In the genomic region with DNA sequence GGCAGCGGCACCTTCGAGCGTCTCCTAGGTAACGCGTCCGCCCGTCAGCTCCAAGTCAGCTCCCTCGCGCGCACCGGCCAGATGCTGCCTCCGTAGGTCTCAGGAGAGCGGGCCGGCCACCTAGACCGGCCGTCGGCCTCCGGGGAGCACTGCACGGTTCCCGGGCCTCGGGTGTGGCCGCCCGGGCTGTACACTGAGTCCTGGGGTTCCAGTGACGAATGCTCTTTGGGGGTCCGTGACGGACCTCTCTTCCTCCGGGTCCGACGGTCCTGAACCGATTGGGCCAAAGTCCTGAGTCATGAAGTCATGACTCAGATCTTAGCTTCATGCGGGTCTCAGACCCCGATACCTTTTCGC, we compare ENCODE assay signal across 1 mouse cellular context.
TF ChIP-seq lines count a peak whose summit lies in the region.

No protein-coding gene starts in this region.

TF ChIP-seq in MEL, 35 proteins besides CTCF, POLR2A, EP300 and RAD21:
- no peak for TF ChIP-seq ZKSCAN1 (IDR thresholded peaks at IDR 0.05; ENCODE audit: low read depth, low read length)
- no peak for TF ChIP-seq GABPA (IDR thresholded peaks at IDR 0.05; ENCODE audit: low read depth, low read length)
- TF ChIP-seq MEF2A (IDR thresholded peaks at IDR 0.05; ENCODE audit: extremely low read depth, insufficient replicate concordance, low read depth, low read length, poor library complexity, severe bottlenecking), result no peak
- TF ChIP-seq E2F4 (IDR thresholded peaks at IDR 0.05; ENCODE audit: borderline replicate concordance, low read depth, low read length), result no peak
- no peak for TF ChIP-seq UBTF (IDR thresholded peaks at IDR 0.05; ENCODE audit: borderline replicate concordance, insufficient read depth, low read depth, low read length)
- peak; percentile 38 for TF ChIP-seq MXI1 (IDR thresholded peaks at IDR 0.05; ENCODE audit: low read depth, low read length)
- TF ChIP-seq CHD1 (IDR thresholded peaks at IDR 0.05; ENCODE audit: low read depth, low read length), result 0 out of 2 replicates have a peak, but pooled peaks have one; percentile 66
- 0 out of 2 replicates have a peak, but pooled peaks have one; percentile 6 for TF ChIP-seq MAX (IDR thresholded peaks at IDR 0.05; ENCODE audit: low read length)
- no peak for TF ChIP-seq ZC3H11A (IDR thresholded peaks at IDR 0.05; ENCODE audit: low read depth, low read length)
- no peak for TF ChIP-seq JUND (IDR thresholded peaks at IDR 0.05; ENCODE audit: low read depth, low read length)
